Mouse (Mus musculus): Measurements from ENCODE around the gene Slc37a4. TPM values are rescaled to one million over a fixed set of nuclear protein-coding genes. Genes with fewer than 3 reads are reported as not detected.
"Not testable (repeated sequence)": the region's sequence is repeated elsewhere in the genome, so short reads cannot be mapped to it uniquely, and the experiment has no call there.

Slc37a4 gene
- total RNA-seq (2021): 10 to 100 TPM; 27.9 to 30.2 TPM

GRCm38 (mm10) chr9:44396684-44397411 lies at the start of gene Slc37a4:
Gene Slc37a4 (plus strand): TSS chr9:44396852.
- peak; percentile 90 to 92 for DNase-seq

GRCm38 (mm10) chr9:44347166-44347565 lies 49.5 kb upstream of the Slc37a4 start:
- no peak for DNase-seq

- DNase-seq: no peak
These were observed 49.0 kb upstream of the Slc37a4 start for GRCm38 (mm10) chr9:44347621-44348020.

GRCm38 (mm10) chr9:44348546-44348945 lies 48.1 kb upstream of the Slc37a4 start:
- DNase-seq: no peak

GRCm38 (mm10) chr9:44351396-44351795 lies 45.3 kb upstream of the Slc37a4 start:
- DNase-seq: no peak

- DNase-seq: no peak
These were observed 44.3 kb upstream of the Slc37a4 start for GRCm38 (mm10) chr9:44352337-44352736.

GRCm38 (mm10) chr9:44353142-44353541 lies 43.5 kb upstream of the Slc37a4 start:
- DNase-seq: no peak

GRCm38 (mm10) chr9:44357207-44357606 lies 39.4 kb upstream of the Slc37a4 start:
- no peak for DNase-seq

- DNase-seq: peak; percentile 92
These were observed 35.3 kb upstream of the Slc37a4 start, which contains the start of gene Vps11 for GRCm38 (mm10) chr9:44361190-44361917. Gene Vps11 (minus strand): TSS chr9:44361670.

- DNase-seq: not testable (repeated sequence)
These were observed 34.7 kb upstream of the Slc37a4 start for GRCm38 (mm10) chr9:44361931-44362330.

GRCm38 (mm10) chr9:44364480-44364879 lies 32.2 kb upstream of the Slc37a4 start:
- no peak for DNase-seq

- no peak for DNase-seq
These were observed 23.3 kb upstream of the Slc37a4 start for GRCm38 (mm10) chr9:44373386-44373785.

GRCm38 (mm10) chr9:44376141-44376540 lies 20.5 kb upstream of the Slc37a4 start:
- no peak for DNase-seq

- DNase-seq: not testable (repeated sequence)
These were observed 19.3 kb upstream of the Slc37a4 start for GRCm38 (mm10) chr9:44377335-44377734.

GRCm38 (mm10) chr9:44378153-44378730 lies 18.4 kb upstream of the Slc37a4 start:
- no peak for DNase-seq

- DNase-seq: peak; percentile 99
These were observed 17.4 kb upstream of the Slc37a4 start, which contains the start of gene Hyou1 for GRCm38 (mm10) chr9:44379054-44379834. Gene Hyou1 (plus strand): TSS chr9:44379490.

- DNase-seq: no peak
These were observed 16.8 kb upstream of the Slc37a4 start for GRCm38 (mm10) chr9:44379862-44380261.

- no peak for DNase-seq
These were observed 12.1 kb upstream of the Slc37a4 start for GRCm38 (mm10) chr9:44384596-44384995.

- DNase-seq: no peak
These were observed 9.4 kb upstream of the Slc37a4 start for GRCm38 (mm10) chr9:44387221-44387620.

- DNase-seq: no peak
These were observed 7.4 kb upstream of the Slc37a4 start for GRCm38 (mm10) chr9:44389273-44389672.

- DNase-seq: peak; percentile 52 to 53
These were observed 5.2 kb upstream of the Slc37a4 start for GRCm38 (mm10) chr9:44391466-44391865.

GRCm38 (mm10) chr9:44398087-44398486 lies 1.4 kb downstream of the Slc37a4 start:
- DNase-seq: no peak

All from layer of hippocampus, postnatal 36 days (tissue).